Mouse (Mus musculus) erythroblast, embryonic 14.5 days (primary cell): ENCODE measurements around the gene Def8. TPM values are rescaled to one million over a fixed set of nuclear protein-coding genes. Genes with fewer than 3 reads are reported as not detected.
"Not testable (repeated sequence)": the region's sequence is repeated elsewhere in the genome, so short reads cannot be mapped to it uniquely, and the experiment has no call there.

ENCODE experiments used
- H3K27me3 ChIP-seq: 2 replicates; pipeline ENCODE4 v1.6.1; 2012; ENCODE audit warnings: inconsistent platforms; ENCODE audit not compliant: control insufficient read depth
- H3K36me3 ChIP-seq: 2 replicates; pipeline ENCODE4 v1.6.1; 2012; ENCODE audit warnings: mild to moderate bottlenecking, inconsistent platforms; ENCODE audit not compliant: control insufficient read depth
- H3K4me1 ChIP-seq: 2 replicates; pipeline ENCODE4 v1.6.1; 2012; ENCODE audit warnings: inconsistent platforms; ENCODE audit not compliant: control insufficient read depth
- H3K4me3 ChIP-seq: replicated peaks from 2 replicates; pipeline ENCODE3; 2012; ENCODE audit warnings: moderate library complexity, mild to moderate bottlenecking, inconsistent platforms
- H3K9me3 ChIP-seq: 2 replicates; pipeline ENCODE4 v1.6.1; 2012; ENCODE audit warnings: low read length, inconsistent platforms, mixed read lengths; ENCODE audit not compliant: control insufficient read depth
- GATA1 ChIP-seq: IDR thresholded peaks from 2 replicates; pipeline ENCODE4 v1.6.1; 2012; ENCODE audit warnings: low read length, inconsistent platforms, mixed read lengths
- TAL1 ChIP-seq: IDR thresholded peaks from 3 replicates; pipeline ENCODE4 v1.6.1; 2012; ENCODE audit warnings: low read length, inconsistent platforms, mixed read lengths
- polyA plus RNA-seq: library from polyadenylated mRNA; stranded (reverse); fragments of >175 nt; gene quantifications from 2 replicates; pipeline ENCODE4 v1.2.3, GENCODE M21; 2012

The Def8 gene
- polyA plus RNA-seq, 1 experiment: 0.29 TPM

DNA sequence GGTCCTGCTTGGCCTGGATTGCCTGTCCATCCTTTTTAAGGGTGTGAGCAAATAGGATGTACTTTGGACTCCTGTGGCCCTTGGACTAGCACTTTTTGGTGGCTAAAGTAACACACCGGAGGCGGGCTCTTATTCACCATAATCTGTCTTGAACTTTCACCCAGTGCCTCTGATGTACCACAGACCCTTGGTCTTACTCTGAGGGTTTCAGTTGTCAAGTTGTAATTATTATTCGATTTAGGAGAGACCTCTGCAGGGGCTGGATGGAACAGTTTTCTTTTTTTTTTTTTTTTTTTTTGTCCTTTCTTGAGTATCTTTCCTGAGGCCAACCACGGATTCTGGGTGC is 20.2 kb downstream of the Def8 start:
- H3K9me3 ChIP-seq: no peaks in the 10 kb centered on the region
- H3K4me1 ChIP-seq: peaks cover 26% of the 10 kb centered on the region
- H3K4me3 ChIP-seq: peak overlapping the region; percentile 84
- TF ChIP-seq TAL1 (no peak), GATA1 (no peak)
- H3K27me3 ChIP-seq: no peaks in the 10 kb centered on the region
- peaks cover 6% of the 10 kb centered on the region for H3K36me3 ChIP-seq

DNA sequence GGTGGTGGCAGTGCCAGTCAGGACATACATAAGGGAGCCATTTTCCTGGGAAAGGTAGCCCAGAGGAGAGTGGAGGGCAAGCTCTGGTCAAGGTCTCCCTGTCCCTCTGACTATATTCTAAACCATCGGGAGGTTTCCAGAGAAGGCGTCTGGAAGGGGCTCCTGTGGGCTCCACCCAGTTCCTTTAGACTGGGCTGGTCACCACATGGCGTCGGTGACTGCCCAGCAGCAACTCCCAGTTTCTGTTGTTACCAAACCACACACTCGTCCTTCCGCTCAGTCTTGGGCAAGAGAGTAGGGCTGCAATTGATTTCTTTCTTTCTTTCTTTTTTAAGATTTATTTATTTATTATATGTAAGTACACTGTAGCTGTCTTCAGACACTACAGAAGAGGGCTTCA is 20.8 kb downstream of the Def8 start:
- Histone ChIP-seq H3K4me1 (peaks cover 26% of the 10 kb centered on the region), H3K27me3 (no peaks in the 10 kb centered on the region), H3K4me3 (peak overlapping the region; percentile 23), H3K9me3 (no peaks in the 10 kb centered on the region), H3K36me3 (peaks cover 8% of the 10 kb centered on the region)
- TF ChIP-seq TAL1 (no peak), GATA1 (no peak)

DNA sequence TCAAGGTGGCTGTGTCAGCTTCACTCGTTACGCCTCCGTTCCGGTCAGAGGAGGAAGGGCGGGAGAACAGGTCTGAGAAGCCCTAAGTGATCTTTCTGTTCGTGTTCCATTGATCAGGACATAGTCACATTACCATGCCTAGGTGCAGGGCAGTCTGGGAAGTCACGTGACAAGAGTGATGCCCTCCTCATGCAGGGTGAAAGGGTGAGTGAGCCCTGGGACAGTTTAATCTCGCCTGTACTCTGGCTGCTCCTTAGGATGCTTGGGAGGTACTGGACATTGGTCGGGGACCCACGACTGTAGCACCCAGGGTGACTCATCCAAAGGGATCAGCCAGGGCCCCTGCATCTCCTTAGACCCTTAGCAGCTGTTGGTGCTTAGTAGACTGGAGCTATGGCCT is 22.7 kb downstream of the Def8 start:
- no peak for TF ChIP-seq GATA1
- TF ChIP-seq TAL1: no peak

DNA sequence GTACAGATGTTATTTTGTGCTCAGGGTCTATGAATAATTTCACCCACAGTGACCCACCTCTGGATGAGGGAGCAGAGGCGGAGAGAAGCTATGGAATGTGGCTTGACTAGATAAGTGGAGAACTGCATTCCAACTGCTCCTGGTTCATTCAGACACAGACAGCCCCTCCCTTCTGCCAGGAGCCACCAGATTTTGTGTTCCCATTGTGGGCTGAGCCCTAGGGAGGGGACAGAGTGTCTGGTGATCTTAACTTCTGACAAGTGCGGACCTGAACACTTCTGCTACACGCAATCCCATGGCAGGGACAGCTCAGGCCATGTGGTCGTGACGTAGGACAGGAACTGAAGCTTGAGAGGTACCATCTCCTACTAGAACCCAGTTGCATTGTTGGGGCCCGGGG is 23.5 kb downstream of the Def8 start:
- TF ChIP-seq GATA1: no peak
- no peak for TF ChIP-seq TAL1
- peaks cover 36% of the 10 kb centered on the region for H3K4me1 ChIP-seq
- no peaks in the 10 kb centered on the region for H3K9me3 ChIP-seq
- H3K36me3 ChIP-seq: peaks cover 16% of the 10 kb centered on the region
- H3K27me3 ChIP-seq: no peaks in the 10 kb centered on the region
- H3K4me3 ChIP-seq: no peak overlapping the region

More for the DNA sequence above, 22.7 kb downstream of the Def8 start:
- peaks cover 32% of the 10 kb centered on the region for H3K4me1 ChIP-seq
- peaks cover 12% of the 10 kb centered on the region for H3K36me3 ChIP-seq
- no peaks in the 10 kb centered on the region for H3K27me3 ChIP-seq
- H3K4me3 ChIP-seq: no peak overlapping the region
- no peaks in the 10 kb centered on the region for H3K9me3 ChIP-seq

DNA sequence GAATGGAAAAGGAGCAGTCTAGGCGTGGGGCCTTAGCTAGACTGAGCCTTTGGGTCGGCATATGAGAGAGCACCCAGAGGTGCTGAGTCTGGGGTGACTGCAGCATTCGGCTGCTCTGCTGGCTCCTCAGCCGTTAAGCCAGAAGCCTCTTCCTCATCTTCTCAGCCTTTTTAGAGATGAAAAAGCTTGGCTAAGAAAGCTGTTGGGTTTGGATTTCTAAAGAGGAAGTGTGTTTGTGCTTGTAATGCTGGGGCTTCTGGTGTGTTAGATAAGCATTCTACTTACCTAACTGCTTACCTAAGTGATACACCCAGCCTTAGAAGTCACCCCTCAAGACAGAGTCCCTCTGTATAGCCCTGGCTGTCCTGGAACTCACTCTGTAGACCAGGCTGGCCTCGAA is 27.5 kb downstream of the Def8 start:
- peaks cover 43% of the 10 kb centered on the region for H3K36me3 ChIP-seq
- no peak for TF ChIP-seq GATA1
- no peak for TF ChIP-seq TAL1
- no peak overlapping the region for H3K4me3 ChIP-seq

DNA sequence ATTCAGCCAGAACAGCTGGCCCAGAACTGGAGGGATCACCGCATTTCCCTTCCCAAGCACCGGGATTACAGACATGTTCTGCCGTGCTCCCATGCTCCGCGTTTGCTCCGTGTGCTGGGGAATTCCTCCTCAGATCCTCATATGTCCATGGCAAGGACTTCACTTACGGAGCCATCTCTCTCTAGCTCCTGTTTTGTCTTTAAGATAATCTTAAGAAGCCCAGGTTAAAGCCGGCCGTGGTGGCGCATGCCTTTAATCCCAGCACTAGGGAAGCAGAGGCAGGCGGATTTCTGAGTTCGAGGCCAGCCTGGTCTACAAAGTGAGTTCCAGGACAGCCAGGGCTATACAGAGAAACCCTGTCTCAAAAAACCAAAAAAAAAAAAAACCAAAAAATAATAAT is 28.4 kb downstream of the Def8 start:
- H3K27me3 ChIP-seq, H3K4me3 ChIP-seq, H3K9me3 ChIP-seq: not testable (repeated sequence)
- H3K4me1 ChIP-seq: peaks cover 15% of the 10 kb centered on the region
- peaks cover 47% of the 10 kb centered on the region for H3K36me3 ChIP-seq

More for the DNA sequence above, 27.5 kb downstream of the Def8 start:
- Histone ChIP-seq H3K27me3 (no peaks in the 10 kb centered on the region), H3K4me1 (peaks cover 18% of the 10 kb centered on the region), H3K9me3 (no peaks in the 10 kb centered on the region)

DNA sequence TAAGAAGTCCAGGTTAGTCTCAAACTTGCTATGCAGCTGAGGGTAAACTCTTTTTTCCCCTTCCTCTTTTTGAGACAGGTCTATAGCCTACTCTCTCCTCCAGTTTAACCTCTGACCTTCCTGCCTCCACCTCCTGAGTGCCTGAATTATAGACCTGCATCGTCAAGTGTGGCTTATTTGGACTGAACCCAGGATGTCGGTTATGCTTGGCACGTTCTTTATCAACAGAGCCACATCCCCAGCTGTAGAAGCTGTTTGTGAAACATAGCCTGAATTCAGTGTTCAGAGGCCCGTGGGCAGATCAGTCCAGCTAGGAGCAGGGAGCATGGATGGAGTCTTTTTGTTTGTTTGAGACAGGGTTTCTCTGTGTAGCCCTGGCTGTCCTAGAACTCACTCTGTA is 28.8 kb downstream of the Def8 start:
- peaks cover 49% of the 10 kb centered on the region for H3K36me3 ChIP-seq

DNA sequence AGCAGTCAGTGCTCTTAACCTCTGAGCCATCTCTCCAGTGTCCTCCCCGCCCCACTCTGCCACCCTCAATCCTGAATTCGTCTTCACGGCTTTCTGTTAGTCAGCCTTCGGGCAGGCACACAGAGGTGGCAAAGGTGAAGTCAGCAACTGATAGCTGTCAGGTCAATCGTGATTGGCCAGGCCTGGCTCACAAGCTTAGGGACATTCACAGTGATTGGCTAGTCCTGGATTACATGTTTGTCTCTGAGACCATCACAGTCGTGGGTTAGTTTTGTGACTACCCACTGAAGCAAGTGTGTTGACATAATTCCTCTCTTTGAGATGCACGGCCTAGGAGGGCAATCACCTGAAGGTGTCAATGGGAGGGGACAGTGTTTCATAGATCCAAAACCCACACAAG is 30.0 kb downstream of the Def8 start:
- Histone ChIP-seq H3K4me3 (no peak overlapping the region), H3K9me3 (no peaks in the 10 kb centered on the region), H3K36me3 (peaks cover 53% of the 10 kb centered on the region), H3K27me3 (no peaks in the 10 kb centered on the region), H3K4me1 (peaks cover 12% of the 10 kb centered on the region)
- TF ChIP-seq TAL1 (no peak), GATA1 (no peak)

More for the DNA sequence above, 28.8 kb downstream of the Def8 start:
- TF ChIP-seq TAL1 (no peak), GATA1 (no peak)
- Histone ChIP-seq H3K4me3 (no peak overlapping the region), H3K27me3 (no peaks in the 10 kb centered on the region), H3K4me1 (peaks cover 12% of the 10 kb centered on the region), H3K9me3 (no peaks in the 10 kb centered on the region)

DNA sequence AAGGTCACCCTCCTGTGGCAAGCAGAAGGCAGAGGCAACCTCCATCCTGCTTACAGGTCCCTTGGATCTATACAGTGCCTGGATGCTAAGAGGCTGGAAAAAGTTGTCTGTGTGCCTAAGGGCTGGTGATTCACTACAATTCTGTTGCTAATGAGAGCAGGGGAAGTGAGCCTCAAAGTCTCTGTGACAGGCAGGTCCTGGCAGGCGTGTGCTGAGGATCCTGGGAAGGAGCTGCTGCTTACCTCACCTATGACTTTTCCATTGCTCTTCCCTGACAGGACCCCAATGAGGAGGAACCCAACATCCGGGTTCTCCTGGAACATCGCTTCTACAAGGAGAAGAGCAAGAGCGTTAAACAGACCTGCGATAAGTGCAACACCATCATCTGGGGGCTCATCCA is 30.6 kb downstream of the Def8 start:
- Histone ChIP-seq H3K27me3 (no peaks in the 10 kb centered on the region), H3K9me3 (no peaks in the 10 kb centered on the region), H3K4me1 (peaks cover 12% of the 10 kb centered on the region), H3K4me3 (no peak overlapping the region), H3K36me3 (peaks cover 54% of the 10 kb centered on the region)
- TF ChIP-seq GATA1: no peak
- no peak for TF ChIP-seq TAL1

DNA sequence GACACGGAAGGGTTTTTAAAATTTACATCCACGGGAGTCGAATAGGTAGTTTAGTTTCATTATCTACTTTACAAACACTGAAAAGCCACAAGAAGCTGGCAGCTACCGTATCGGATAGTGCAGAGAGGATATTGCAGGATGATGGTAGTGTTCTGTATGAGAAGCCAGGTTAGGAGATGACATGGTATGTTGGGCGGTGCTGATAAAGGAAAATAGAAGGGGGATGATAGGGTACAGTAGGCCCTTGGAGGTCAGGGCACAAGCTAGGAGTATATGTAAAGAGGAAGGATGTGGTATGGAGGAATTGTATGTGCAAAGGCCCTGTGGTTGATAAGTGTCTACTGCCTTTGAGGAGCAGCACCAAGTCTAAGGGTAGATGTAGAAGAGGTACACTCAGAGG is 31.2 kb downstream of the Def8 start:
- Histone ChIP-seq H3K36me3 (peaks cover 53% of the 10 kb centered on the region), H3K4me3 (no peak overlapping the region), H3K4me1 (peaks cover 12% of the 10 kb centered on the region), H3K9me3 (no peaks in the 10 kb centered on the region), H3K27me3 (no peaks in the 10 kb centered on the region)
- no peak for TF ChIP-seq TAL1

DNA sequence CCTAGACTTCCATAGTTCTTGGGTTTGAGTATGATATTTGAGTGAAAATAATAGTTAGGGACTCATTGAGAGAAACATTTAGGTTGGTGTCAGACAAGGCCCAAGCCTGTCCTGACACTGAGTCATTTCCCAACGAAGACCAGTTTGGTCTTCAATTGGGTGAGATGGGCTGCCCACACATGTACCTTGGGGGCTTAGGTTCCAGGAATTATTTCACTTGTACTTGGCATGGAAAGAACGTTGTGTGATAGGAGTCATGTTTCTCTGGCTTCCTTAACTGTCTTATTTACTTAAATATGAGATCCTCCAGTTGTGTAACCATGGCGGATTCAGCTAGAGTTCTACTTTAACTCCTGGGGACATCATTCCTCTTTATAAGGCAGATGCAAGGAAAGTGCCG is 40.3 kb downstream of the Def8 start:
- H3K4me3 ChIP-seq: no peak overlapping the region
- peaks cover 29% of the 10 kb centered on the region for H3K36me3 ChIP-seq
- no peaks in the 10 kb centered on the region for H3K9me3 ChIP-seq
- TF ChIP-seq TAL1 (no peak), GATA1 (no peak)
- H3K4me1 ChIP-seq: no peaks in the 10 kb centered on the region
- no peaks in the 10 kb centered on the region for H3K27me3 ChIP-seq
